Mouse (Mus musculus) intestine, embryonic 15.5 days (tissue): Measurements from ENCODE around the gene Rad51d. TPM values are rescaled to one million over a fixed set of nuclear protein-coding genes. Genes with fewer than 3 reads are reported as not detected.

Experiments used
- ATAC-seq: fragments of 200-750 bp; cut with Nextera tagmentation; 2 replicates; pipeline ENCODE4 v1.8.0; 2017; ENCODE audit warnings: moderate TSS enrichment, moderate library complexity
- H3K27ac ChIP-seq: fragments of 300-500 bp; sonication (generic); 2 replicates; pipeline ENCODE4 v1.5.1; 2015; ENCODE audit warnings: mild to moderate bottlenecking, inconsistent platforms
- H3K27me3 ChIP-seq: fragments of 300-500 bp; sonication (generic); replicated peaks from 2 replicates; pipeline ENCODE4 v1.6.1; 2015; ENCODE audit warnings: inconsistent platforms
- H3K36me3 ChIP-seq: fragments of 300-500 bp; sonication (generic); 2 replicates; pipeline ENCODE4 v1.6.1; 2015; ENCODE audit warnings: inconsistent platforms
- H3K4me1 ChIP-seq: fragments of 300-500 bp; sonication (generic); replicated peaks from 2 replicates; pipeline ENCODE4 v1.6.1; 2015; ENCODE audit warnings: inconsistent platforms
- H3K4me2 ChIP-seq: fragments of 300-500 bp; sonication (generic); replicated peaks from 2 replicates; pipeline ENCODE4 v1.6.1; 2015; ENCODE audit warnings: mild to moderate bottlenecking, inconsistent platforms
- H3K4me3 ChIP-seq: fragments of 300-500 bp; sonication (generic); replicated peaks from 2 replicates; pipeline ENCODE4 v1.5.1; 2015; ENCODE audit warnings: inconsistent platforms
- H3K9ac ChIP-seq: fragments of 300-500 bp; sonication (generic); 2 replicates; pipeline ENCODE4 v1.6.1; 2015; ENCODE audit warnings: inconsistent platforms
- H3K9me3 ChIP-seq: fragments of 300-500 bp; sonication (generic); 2 replicates; pipeline ENCODE4 v1.6.1; 2016; ENCODE audit warnings: inconsistent platforms
- WGBS: fragments of 180-500 bp; shearing (Covaris S2); methylation state at CpG from one replicate; pipeline ENCODE4 v1.1.7; 2015; 5-methylcytosine and 5-hydroxymethylcytosine counted together
- polyA plus RNA-seq: library from polyadenylated mRNA; unstranded; fragments of >200 nt; fragmentation: Nextera tagmentation; extraction: Ambion mirVana; gene quantifications from 2 replicates; pipeline ENCODE4 v1.2.1, GENCODE M21; 2015

Gene Rad51d
- polyA plus RNA-seq, 1 experiment from 2014 or later, result 12.7 TPM

DNA sequence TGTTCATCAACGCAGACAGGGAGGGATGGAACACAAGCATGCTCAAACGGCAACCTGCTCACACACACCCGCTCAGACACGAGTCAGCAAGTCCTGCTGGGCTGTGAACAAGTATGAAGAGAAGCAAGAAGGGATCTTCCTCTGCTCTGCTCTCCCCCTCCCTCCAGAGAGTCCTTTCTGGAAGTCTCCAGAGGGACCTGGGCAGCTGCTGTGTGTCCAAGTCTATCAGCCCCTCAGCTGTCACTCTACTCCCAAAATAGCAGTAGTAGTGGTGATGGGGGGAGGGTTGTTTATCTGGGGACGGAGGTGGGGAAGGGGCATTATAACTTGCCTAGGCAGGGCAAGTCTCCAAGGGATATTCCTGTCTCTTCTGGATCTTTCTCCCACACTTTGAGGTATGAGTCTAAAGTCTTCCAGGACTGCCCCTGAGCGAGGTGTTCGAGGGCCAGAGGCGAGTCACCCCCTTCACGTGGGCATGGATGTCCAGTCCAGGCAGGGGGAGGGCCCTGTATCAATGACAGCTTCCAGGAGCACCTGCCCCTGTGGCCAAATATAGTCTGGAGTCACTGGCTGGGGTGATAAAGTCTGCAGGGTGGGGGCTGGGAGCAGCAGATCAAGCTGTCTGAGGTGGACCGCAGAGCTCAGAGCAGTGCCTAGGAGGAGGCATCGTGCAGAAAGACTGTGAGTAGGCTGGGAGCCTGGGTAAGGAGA is 20.4 kb upstream of the Rad51d start:
- Histone ChIP-seq H3K4me3 (no peak overlapping the region), H3K27me3 (no peaks in the 10 kb centered on the region; the same call in 1 of the 2 replicates), H3K9me3 (no peaks in the 10 kb centered on the region), H3K9ac (no peak overlapping the region), H3K36me3 (no peaks in the 10 kb centered on the region), H3K4me1 (peaks cover 9% of the 10 kb centered on the region), H3K4me2 (no peak overlapping the region), H3K27ac (no peak overlapping the region)
- 78% methylated on average over 11 of the region's 11 CpGs for WGBS
- ATAC-seq, result no peak

- Histone ChIP-seq H3K27me3 (no peaks in the 10 kb centered on the region; the same call in 1 of the 2 replicates), H3K4me3 (no peak within 1 kb of the TSS), H3K4me1 (peaks cover 9% of the 10 kb centered on the region), H3K36me3 (peaks cover 4% of the 10 kb centered on the region; the same call in 1 of the 2 replicates), H3K9ac (no peak within 1 kb of the TSS), H3K4me2 (no peak within 1 kb of the TSS), H3K27ac (no peak within 1 kb of the TSS), H3K9me3 (no peaks in the 10 kb centered on the region)
- 89% methylated on average over 4 of the region's 4 CpGs for WGBS
- ATAC-seq, result no peak
These were observed 19.8 kb upstream of the Rad51d start, which contains the start of gene Unc45b for GRCm38 (mm10) chr11:82910250-82910649. TSS of gene Unc45b (plus strand) at chr11:82910550.

DNA sequence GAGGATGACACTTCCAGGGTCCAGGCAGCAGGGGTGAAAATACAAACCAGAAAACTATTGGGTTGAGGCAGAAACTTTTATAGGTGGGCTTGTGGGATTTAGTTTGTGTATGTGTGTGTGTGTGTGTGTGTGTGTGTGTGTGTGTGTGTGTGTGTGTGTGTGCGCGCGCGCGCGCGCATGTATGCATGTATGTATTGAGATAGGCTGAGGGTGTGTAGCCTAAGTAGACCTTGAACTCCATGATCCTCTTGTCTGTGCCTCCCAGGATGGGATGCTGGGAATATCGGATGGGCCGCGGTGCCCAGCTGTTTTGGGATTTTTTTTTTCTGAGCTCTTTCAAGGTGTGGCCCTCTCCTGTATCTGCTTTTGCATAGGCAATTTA is 18.2 kb upstream of the Rad51d start:
- ATAC-seq, result peak; percentile 12; the same call in 1 of the 2 replicates
- Histone ChIP-seq H3K4me1 (peaks cover 6% of the 10 kb centered on the region), H3K9me3 (no peaks in the 10 kb centered on the region), H3K4me2 (peak overlapping the region; percentile 81), H3K36me3 (peaks cover 18% of the 10 kb centered on the region), H3K4me3 (peak overlapping the region; percentile 84), H3K9ac (peak overlapping the region; percentile 75; the same call in 1 of the 2 replicates), H3K27me3 (no peaks in the 10 kb centered on the region; the same call in 1 of the 2 replicates), H3K27ac (no peak overlapping the region)
- WGBS, result 47% methylated on average over 10 of the region's 10 CpGs

DNA sequence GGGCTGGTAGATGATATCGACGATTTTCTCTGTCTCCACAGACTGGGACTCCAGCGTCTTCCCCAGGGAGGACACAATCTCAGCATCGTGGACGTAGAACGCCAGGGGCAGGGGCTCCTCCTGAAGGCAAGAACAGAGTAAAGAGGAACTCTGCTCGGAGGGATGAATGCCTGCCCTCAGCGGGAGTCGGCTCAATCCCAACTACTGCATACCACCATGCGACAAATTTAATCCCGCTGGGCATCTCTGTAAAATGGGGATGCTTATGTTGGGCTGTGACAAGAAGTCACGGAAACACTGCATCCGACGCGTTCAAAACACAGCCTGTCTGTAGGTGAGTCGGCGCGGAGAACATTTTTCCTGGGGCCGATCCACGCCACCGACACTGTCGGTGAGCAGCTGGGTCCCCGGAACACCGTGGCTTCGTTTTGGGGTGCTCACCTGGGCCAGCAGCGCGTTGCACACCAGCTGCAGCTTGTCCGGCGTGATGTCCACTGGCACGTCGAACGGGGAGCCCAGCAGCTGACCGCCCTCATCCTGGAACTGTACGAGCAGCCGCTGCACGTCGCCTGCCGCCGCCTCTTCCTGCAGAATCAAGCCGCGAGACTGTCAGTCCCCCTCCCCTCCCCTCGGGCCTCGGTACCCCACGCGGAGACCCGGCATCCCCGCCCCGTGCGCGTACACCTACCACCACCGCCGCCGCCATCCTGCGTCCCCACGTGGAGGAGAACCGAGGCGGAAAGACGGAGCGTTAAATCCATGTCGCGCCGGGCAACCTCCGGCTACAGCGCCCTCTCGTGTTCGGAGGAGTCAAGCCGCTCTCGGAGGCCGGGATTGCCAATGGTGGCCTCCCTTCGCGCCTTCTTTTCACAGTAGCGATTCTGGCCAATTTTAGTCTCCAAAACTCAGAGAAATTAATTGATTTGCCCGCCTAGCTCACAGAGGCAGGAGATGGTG is 17.5 kb upstream of the Rad51d start, which contains the start of gene Nle1:
TSS of gene Nle1 (minus strand) at position 761 of the 957 bp plus-strand sequence.
- no peaks in the 10 kb centered on the region for H3K27me3 ChIP-seq
- peak within 1 kb of the TSS; percentile 75 for H3K9ac ChIP-seq
- H3K27ac ChIP-seq, result no peak within 1 kb of the TSS
- H3K9me3 ChIP-seq, result no peaks in the 10 kb centered on the region
- peaks cover 6% of the 10 kb centered on the region for H3K4me1 ChIP-seq
- 1% methylated on average over 72 of the region's 73 CpGs for WGBS
- peak within 1 kb of the TSS; percentile 81 for H3K4me2 ChIP-seq
- peaks cover 25% of the 10 kb centered on the region for H3K36me3 ChIP-seq
- peak within 1 kb of the TSS; percentile 84 for H3K4me3 ChIP-seq
- peak; percentile 88 for ATAC-seq

DNA sequence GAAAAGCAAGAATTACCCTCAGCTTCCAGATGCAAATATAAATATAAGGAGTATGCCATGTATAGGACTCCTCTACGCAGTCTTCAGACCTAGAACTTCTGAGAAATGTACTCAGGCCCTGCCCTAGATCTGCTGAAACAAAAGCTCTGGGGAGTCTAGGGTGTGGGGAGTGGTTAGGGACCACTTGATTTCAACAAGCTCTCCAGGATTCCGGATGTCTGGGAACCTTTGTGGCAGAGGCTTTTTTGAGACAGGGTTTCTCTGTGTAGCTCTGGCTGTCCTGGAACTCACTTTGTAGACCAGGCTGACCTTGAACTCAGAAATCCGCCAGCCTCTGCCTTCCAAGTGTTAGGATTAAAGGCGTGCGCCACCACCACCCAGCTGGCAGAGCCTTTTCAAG is 15.4 kb upstream of the Rad51d start:
- H3K4me1 ChIP-seq, result peaks cover 6% of the 10 kb centered on the region
- H3K4me2 ChIP-seq, result no peak overlapping the region
- H3K27ac ChIP-seq, result no peak overlapping the region
- ATAC-seq, result no peak
- no peak overlapping the region for H3K4me3 ChIP-seq
- 86% methylated on average over 5 of the region's 5 CpGs for WGBS
- H3K9ac ChIP-seq, result no peak overlapping the region
- H3K9me3 ChIP-seq, result no peaks in the 10 kb centered on the region
- H3K27me3 ChIP-seq, result no peaks in the 10 kb centered on the region
- peaks cover 34% of the 10 kb centered on the region for H3K36me3 ChIP-seq

- no peak overlapping the region for H3K9ac ChIP-seq
- H3K9me3 ChIP-seq, result no peaks in the 10 kb centered on the region
- H3K4me1 ChIP-seq, result peaks cover 6% of the 10 kb centered on the region
- ATAC-seq, result no peak
- H3K4me3 ChIP-seq, result no peak overlapping the region
- H3K4me2 ChIP-seq, result no peak overlapping the region
- H3K27me3 ChIP-seq, result no peaks in the 10 kb centered on the region
- no peak overlapping the region for H3K27ac ChIP-seq
- H3K36me3 ChIP-seq, result peaks cover 36% of the 10 kb centered on the region
- 56% methylated on average over 8 of the region's 8 CpGs for WGBS
These were observed 14.5 kb upstream of the Rad51d start for GRCm38 (mm10) chr11:82904952-82905351.

GRCm38 (mm10) chr11:82901606-82902310 is 11.3 kb upstream of the Rad51d start:
- H3K4me1 ChIP-seq, result 0 out of 2 replicates have a peak, but pooled peaks cover 2% of the 10 kb centered on the region
- H3K9ac ChIP-seq, result no peak overlapping the region
- WGBS, result 93% methylated on average over 20 of the region's 20 CpGs
- ATAC-seq, result no peak
- no peaks in the 10 kb centered on the region for H3K27me3 ChIP-seq
- H3K4me2 ChIP-seq, result no peak overlapping the region
- H3K4me3 ChIP-seq, result no peak overlapping the region
- H3K27ac ChIP-seq, result no peak overlapping the region
- H3K36me3 ChIP-seq, result peaks cover 37% of the 10 kb centered on the region
- no peaks in the 10 kb centered on the region for H3K9me3 ChIP-seq

DNA sequence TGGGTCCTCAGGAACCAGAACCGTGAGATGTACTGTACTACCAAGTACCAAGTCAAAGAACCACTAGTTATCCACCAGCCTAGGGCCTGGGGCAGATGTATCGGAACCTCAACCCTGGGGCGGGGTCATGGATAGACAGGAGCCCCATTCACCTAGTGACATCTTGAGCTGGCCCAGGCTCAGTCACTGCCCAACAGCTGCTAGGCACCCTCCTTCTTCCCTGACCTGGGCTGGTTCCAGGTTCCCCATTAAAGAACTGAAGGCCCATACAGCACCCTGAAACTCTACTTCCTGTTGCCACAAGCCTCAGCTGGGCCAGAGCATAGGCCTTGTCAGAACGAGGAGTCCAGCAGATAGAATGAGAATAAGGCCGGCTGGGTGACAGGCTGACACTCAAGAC is 9.3 kb upstream of the Rad51d start:
- Histone ChIP-seq H3K9me3 (no peaks in the 10 kb centered on the region), H3K9ac (no peak overlapping the region), H3K27ac (no peak overlapping the region), H3K4me1 (no peaks in the 10 kb centered on the region), H3K36me3 (peaks cover 29% of the 10 kb centered on the region), H3K27me3 (no peaks in the 10 kb centered on the region), H3K4me3 (no peak overlapping the region), H3K4me2 (no peak overlapping the region)
- no peak for ATAC-seq
- WGBS, result 91% methylated on average over 5 of the region's 5 CpGs

DNA sequence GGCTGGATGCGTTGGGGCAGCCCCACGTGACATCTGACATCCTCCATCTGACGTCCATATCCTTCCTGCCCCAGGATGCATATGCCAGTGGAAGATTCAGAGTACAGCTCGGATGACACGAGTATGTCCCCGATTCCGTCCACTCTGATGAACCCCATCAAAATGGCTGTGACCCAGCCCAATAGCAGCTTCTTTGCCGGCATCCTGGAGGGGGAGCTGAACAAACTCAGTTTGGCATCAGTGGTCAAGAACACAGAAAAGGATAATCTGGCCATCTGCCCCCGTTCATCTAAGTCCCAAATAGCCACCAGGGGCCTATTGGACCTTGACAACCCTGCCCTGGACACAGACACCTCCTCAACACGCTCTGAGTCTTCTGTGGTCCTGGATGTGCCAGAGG is 7.1 kb upstream of the Rad51d start:
- Histone ChIP-seq H3K4me3 (no peak overlapping the region), H3K9me3 (no peaks in the 10 kb centered on the region), H3K27ac (no peak overlapping the region), H3K4me2 (no peak overlapping the region), H3K9ac (no peak overlapping the region), H3K36me3 (peaks cover 8% of the 10 kb centered on the region), H3K4me1 (no peaks in the 10 kb centered on the region), H3K27me3 (no peaks in the 10 kb centered on the region)
- ATAC-seq, result no peak
- 88% methylated on average over 10 of the region's 10 CpGs for WGBS

DNA sequence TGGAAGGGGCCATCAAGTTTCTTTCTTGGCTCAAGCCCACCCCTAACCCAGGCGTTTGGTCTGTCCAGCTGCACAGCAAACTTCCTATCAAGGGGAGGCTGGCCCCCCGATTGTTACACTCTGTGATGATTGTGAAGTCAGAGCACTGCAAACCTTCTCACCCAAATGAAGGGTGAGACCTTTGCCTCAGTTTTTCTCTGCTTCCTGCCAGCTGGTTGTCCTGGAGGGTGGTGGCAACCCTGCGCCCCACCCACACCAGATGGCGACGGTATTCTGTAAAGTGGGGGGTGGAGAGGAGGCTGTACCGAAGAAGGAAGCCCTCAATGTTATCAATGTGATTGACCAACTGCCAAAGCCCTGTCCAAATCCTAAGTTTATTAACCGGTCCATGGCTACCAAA is 1.5 kb upstream of the Rad51d start, which contains the start of gene Fndc8:
TSS of gene Fndc8 (plus strand) at position 189 of the 400 bp plus-strand sequence.
- Histone ChIP-seq H3K4me3 (no peak within 1 kb of the TSS), H3K4me2 (no peak within 1 kb of the TSS), H3K36me3 (no peaks in the 10 kb centered on the region), H3K4me1 (peaks cover 15% of the 10 kb centered on the region), H3K27me3 (0 out of 2 replicates have a peak, but pooled peaks cover 2% of the 10 kb centered on the region), H3K27ac (no peak within 1 kb of the TSS), H3K9ac (no peak within 1 kb of the TSS), H3K9me3 (no peaks in the 10 kb centered on the region)
- WGBS, result 47% methylated on average over 7 of the region's 7 CpGs
- ATAC-seq, result no peak

DNA sequence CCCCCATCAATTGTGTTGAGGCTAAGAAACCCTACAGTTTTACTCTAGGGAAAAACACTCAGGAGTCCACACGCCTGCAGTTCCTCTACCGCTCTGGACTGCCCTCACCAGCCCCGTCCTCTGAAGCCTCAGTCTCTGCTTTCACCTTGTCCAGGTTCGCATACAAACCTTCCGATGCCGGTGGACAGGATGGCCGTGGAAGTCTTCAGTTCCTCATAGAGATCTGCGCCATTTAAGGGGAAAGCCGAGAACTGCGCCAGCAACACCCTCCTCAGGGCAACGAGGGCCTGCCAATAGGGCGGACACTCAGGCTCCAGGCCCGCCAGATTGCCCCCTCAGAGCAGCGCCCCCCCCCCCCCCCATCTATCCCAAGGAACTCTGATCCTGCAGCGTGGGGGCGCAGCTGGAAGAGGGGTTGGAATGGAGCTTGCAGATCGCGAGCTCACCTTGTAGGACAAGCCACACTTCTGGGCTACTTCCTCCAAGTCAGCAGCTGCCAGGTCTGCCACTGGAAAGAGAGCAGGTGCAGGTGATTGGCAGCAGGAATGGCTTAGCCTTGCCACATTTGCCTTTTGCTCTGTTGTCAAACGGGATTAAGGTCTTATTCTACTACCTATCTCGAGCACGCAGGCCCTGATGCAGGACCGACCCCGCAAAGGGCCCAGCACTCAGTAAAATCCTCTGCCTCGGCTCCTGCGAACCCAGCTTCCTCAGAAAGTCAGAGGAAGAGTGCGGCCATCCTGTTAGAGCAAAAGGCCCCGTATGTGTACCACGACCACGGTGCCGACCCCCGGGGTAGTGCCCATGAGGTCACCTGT is 681 bp downstream of the Rad51d start:
- ATAC-seq, result peak; percentile 73
- Histone ChIP-seq H3K4me2 (peak overlapping the region; percentile 91), H3K4me3 (peak overlapping the region; percentile 52), H3K9me3 (no peaks in the 10 kb centered on the region), H3K27me3 (0 out of 2 replicates have a peak, but pooled peaks cover 2% of the 10 kb centered on the region), H3K36me3 (no peaks in the 10 kb centered on the region), H3K4me1 (peaks cover 15% of the 10 kb centered on the region), H3K27ac (peak overlapping the region; percentile 68), H3K9ac (peak overlapping the region; percentile 62)
- WGBS, result 8% methylated on average over 31 of the region's 31 CpGs
